Mouse (Mus musculus) adrenal gland, adult (tissue): Measurements from ENCODE around the gene Fgf18.

Experiments
- DNase-seq, 2 experiments: peaks; one replicate each; pipeline ENCODE4 v3.0.0; 2022 to 2023; ENCODE audit warnings: low spot score in 1 of 2; ENCODE audit not compliant: inconsistent age in 2 of 2

Fgf18 gene

DNA sequence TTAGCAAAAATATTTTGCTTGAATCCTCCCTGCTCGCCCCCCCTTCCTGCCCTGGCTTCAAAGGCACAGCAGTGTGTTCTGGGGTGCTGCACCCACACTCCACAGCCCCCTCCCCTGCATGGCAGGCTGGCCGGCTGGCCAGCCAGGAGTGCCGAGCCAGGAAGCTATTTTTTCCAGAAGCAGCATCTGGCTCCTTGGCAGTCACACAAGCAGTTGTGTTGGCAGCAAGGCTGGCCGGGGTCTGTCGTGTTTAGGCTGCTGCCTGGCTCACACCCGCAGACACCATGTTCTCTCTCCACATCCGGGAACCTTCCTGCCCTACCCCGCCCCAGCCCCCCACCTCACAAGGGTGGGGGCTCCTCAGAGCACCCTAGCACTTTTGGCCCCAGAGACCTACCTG lies 71.9 kb downstream of the Fgf18 start:
- no peak for DNase-seq

- no peak for DNase-seq
Observed at GRCm38 (mm10) chr11:33074541-33074940, 72.7 kb downstream of the Fgf18 start.

GRCm38 (mm10) chr11:33071358-33071922 lies 75.8 kb downstream of the Fgf18 start:
- DNase-seq = no peak

GRCm38 (mm10) chr11:33070520-33070919 lies 76.7 kb downstream of the Fgf18 start:
- DNase-seq = no peak
